Mouse (Mus musculus) limb, embryonic 11.5 days (tissue): ENCODE data around the gene Atp8a2. TPM values are rescaled to one million over a fixed set of nuclear protein-coding genes. Genes with fewer than 3 reads are reported as not detected.
"Not testable (repeated sequence)": the region's sequence is repeated elsewhere in the genome, so short reads cannot be mapped to it uniquely, and the experiment has no call there.

Experiments used
- ATAC-seq: fragments of 200-750 bp; cut with Nextera tagmentation; 2 replicates; pipeline ENCODE4 v1.8.0; 2017; ENCODE audit warnings: low read depth; ENCODE audit not compliant: insufficient number of reproducible peaks, low FRiP score, low TSS enrichment
- DNase-seq: peaks from one replicate; pipeline ENCODE4 v3.0.0-alpha.2; 2015; ENCODE audit warnings: low spot score
- H3K27ac ChIP-seq: fragments of 300-500 bp; sonication (generic); replicated peaks from 2 replicates; pipeline ENCODE4 v1.5.1; 2014; ENCODE audit warnings: low read depth, mild to moderate bottlenecking, low read length
- H3K27me3 ChIP-seq: fragments of 300-500 bp; sonication (generic); 2 replicates; pipeline ENCODE4 v1.6.1; 2014; ENCODE audit warnings: mild to moderate bottlenecking, low read length, mixed read lengths; ENCODE audit not compliant: control insufficient read depth, insufficient read depth
- H3K36me3 ChIP-seq: fragments of 300-500 bp; sonication (generic); 2 replicates; pipeline ENCODE4 v1.6.1; 2014; ENCODE audit warnings: mild to moderate bottlenecking, low read length, moderate library complexity, mixed read lengths; ENCODE audit not compliant: control insufficient read depth, insufficient read depth
- H3K4me1 ChIP-seq: fragments of 300-500 bp; sonication (generic); 2 replicates; pipeline ENCODE4 v1.6.1; 2014; ENCODE audit warnings: low read length, mixed read lengths; ENCODE audit not compliant: control insufficient read depth, insufficient read depth
- H3K4me2 ChIP-seq: fragments of 300-500 bp; sonication (generic); 2 replicates; pipeline ENCODE4 v1.6.1; 2014; ENCODE audit warnings: low read depth, mild to moderate bottlenecking, moderate library complexity; ENCODE audit not compliant: severe bottlenecking
- H3K4me3 ChIP-seq: fragments of 300-500 bp; sonication (generic); 2 replicates; pipeline ENCODE4 v1.5.1; 2014; ENCODE audit warnings: low read depth, low read length
- H3K9ac ChIP-seq: fragments of 300-500 bp; sonication (generic); 2 replicates; pipeline ENCODE4 v1.6.1; 2014; ENCODE audit warnings: mild to moderate bottlenecking, low read length
- H3K9me3 ChIP-seq: fragments of 300-500 bp; sonication (generic); 2 replicates; pipeline ENCODE4 v1.6.1; 2016; ENCODE audit warnings: low read length; ENCODE audit not compliant: control insufficient read depth
- WGBS: fragments of 180-500 bp; shearing (Covaris S2); extraction: QIAGEN DNeasy Blood & Tissue Kit; methylation state at CpG from one replicate; pipeline ENCODE4 v1.1.7; 2014; 5-methylcytosine and 5-hydroxymethylcytosine counted together
- polyA plus RNA-seq: library from polyadenylated mRNA; unstranded; fragments of >200 nt; fragmentation: Nextera tagmentation; extraction: Ambion mirVana; gene quantifications from 2 replicates; pipeline ENCODE4 v1.2.1, GENCODE M21; 2014

Gene Atp8a2
- polyA plus RNA-seq, 1 experiment from 2014 or later = 2.7 TPM

GRCm38 (mm10) chr14:59838446-59839259 lies 358.3 kb downstream of the Atp8a2 start:
- not testable (repeated sequence) for H3K27ac ChIP-seq, H3K4me3 ChIP-seq, H3K36me3 ChIP-seq, ATAC-seq, H3K9me3 ChIP-seq, DNase-seq, H3K9ac ChIP-seq, H3K4me1 ChIP-seq, H3K4me2 ChIP-seq, H3K27me3 ChIP-seq
- 82% methylated on average over 1 of the region's 3 CpGs for WGBS

GRCm38 (mm10) chr14:59837691-59838241 lies 359.2 kb downstream of the Atp8a2 start:
- not testable (repeated sequence) for DNase-seq, H3K4me1 ChIP-seq, H3K9ac ChIP-seq, H3K4me3 ChIP-seq, H3K36me3 ChIP-seq, H3K4me2 ChIP-seq, H3K27me3 ChIP-seq, H3K9me3 ChIP-seq, ATAC-seq, H3K27ac ChIP-seq
- WGBS = no CpG with 5 or more reads among the region's 3 CpGs

GRCm38 (mm10) chr14:59836876-59837543 lies 360.0 kb downstream of the Atp8a2 start:
- H3K9ac ChIP-seq = no peak overlapping the region
- no peak overlapping the region for H3K27ac ChIP-seq
- H3K4me3 ChIP-seq = no peak overlapping the region
- H3K36me3 ChIP-seq = no peaks in the 10 kb centered on the region
- DNase-seq (no peak), ATAC-seq (no peak)
- H3K4me2 ChIP-seq = no peak overlapping the region
- peaks cover 5% of the 10 kb centered on the region; the same call in 1 of the 2 replicates for H3K4me1 ChIP-seq
- no peaks in the 10 kb centered on the region for H3K27me3 ChIP-seq
- no peaks in the 10 kb centered on the region for H3K9me3 ChIP-seq
- WGBS = 56% methylated on average over 10 of the region's 10 CpGs

DNA sequence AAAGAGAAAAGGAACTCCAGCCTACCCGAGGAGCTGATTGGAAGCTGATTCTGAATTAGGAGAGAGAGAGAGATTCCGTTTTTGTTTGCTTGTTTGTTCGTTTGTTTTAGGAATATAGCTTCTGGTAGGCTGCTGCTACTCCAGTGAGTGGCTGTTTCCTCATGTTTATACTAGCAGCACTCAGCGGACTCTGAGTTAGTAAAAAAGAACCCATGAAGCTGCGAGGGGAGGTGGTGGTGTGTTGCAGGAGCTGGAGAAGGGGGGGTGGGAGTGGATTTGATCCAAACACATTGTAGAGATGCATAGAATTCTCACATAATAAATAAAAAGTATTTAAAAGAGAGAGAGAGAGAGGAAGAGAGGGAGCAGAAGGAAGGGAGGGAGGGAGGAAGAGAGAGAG lies 367.4 kb downstream of the Atp8a2 start:
- no peak overlapping the region for H3K4me3 ChIP-seq
- H3K4me2 ChIP-seq = no peak overlapping the region
- H3K9me3 ChIP-seq = no peaks in the 10 kb centered on the region
- no peak for ATAC-seq
- WGBS = 79% methylated on average over 5 of the region's 5 CpGs
- no peak overlapping the region for H3K9ac ChIP-seq
- H3K27me3 ChIP-seq = no peaks in the 10 kb centered on the region
- DNase-seq = no peak
- H3K27ac ChIP-seq = no peak overlapping the region
- H3K4me1 ChIP-seq = no peaks in the 10 kb centered on the region; the same call in 1 of the 2 replicates
- H3K36me3 ChIP-seq = no peaks in the 10 kb centered on the region

DNA sequence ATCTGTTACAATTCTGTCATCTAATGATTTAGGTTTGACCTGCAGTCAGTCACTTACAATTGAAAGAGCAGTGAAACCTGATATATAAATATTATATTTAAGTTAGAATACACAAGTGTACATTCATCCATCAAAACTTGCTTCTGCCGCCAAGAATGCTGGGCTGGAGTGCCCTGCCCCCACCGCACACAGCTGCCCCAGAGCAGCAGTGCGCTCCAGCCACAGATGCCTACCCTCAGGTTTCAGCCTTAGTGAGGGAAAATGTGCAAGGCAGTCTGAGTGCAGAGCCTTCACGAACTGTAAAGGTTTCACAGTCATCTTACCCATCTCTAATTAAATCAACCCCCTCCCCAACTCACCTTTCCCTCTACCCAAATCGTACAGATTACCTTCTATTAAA lies 369.6 kb downstream of the Atp8a2 start:
- Histone ChIP-seq H3K4me1 (no peaks in the 10 kb centered on the region; the same call in 1 of the 2 replicates), H3K4me2 (no peak overlapping the region), H3K27me3 (no peaks in the 10 kb centered on the region), H3K9ac (no peak overlapping the region), H3K27ac (no peak overlapping the region), H3K36me3 (no peaks in the 10 kb centered on the region), H3K9me3 (no peaks in the 10 kb centered on the region), H3K4me3 (no peak overlapping the region)
- ATAC-seq (peak; percentile 62; the same call in 1 of the 2 replicates), DNase-seq (peak; percentile 45)
- 45% methylated on average over 5 of the region's 5 CpGs for WGBS

DNA sequence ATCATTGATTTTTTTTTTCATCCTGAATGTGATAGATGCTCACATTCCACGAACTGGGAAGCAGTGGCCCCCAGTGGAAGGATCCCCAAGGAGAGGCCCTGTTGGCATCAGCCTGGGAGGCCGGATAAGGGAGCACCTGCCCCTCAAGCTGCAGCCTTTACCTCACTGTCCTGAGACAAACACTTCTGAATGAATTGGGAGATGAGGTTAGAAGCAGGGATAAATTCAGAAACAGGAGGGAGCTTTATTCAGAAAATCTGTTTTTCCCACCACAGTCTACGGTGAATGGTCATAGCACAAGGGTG lies 376.9 kb downstream of the Atp8a2 start:
- no peak overlapping the region for H3K4me2 ChIP-seq
- H3K36me3 ChIP-seq = no peaks in the 10 kb centered on the region
- ATAC-seq = no peak
- no peak overlapping the region for H3K9ac ChIP-seq
- 70% methylated on average over 3 of the region's 3 CpGs for WGBS
- H3K4me1 ChIP-seq = peaks cover 1% of the 10 kb centered on the region; the same call in 1 of the 2 replicates
- no peak for DNase-seq
- no peak overlapping the region for H3K27ac ChIP-seq
- H3K27me3 ChIP-seq = no peaks in the 10 kb centered on the region
- H3K4me3 ChIP-seq = no peak overlapping the region
- H3K9me3 ChIP-seq = no peaks in the 10 kb centered on the region

- H3K4me3 ChIP-seq = no peak overlapping the region
- no peaks in the 10 kb centered on the region for H3K27me3 ChIP-seq
- DNase-seq = no peak
- no peaks in the 10 kb centered on the region for H3K36me3 ChIP-seq
- 63% methylated on average over 5 of the region's 5 CpGs for WGBS
- no peak overlapping the region for H3K4me2 ChIP-seq
- H3K9me3 ChIP-seq = no peaks in the 10 kb centered on the region
- peaks cover 6% of the 10 kb centered on the region; the same call in 1 of the 2 replicates for H3K4me1 ChIP-seq
- no peak for ATAC-seq
- H3K27ac ChIP-seq = no peak overlapping the region
- H3K9ac ChIP-seq = no peak overlapping the region
These were observed 377.5 kb downstream of the Atp8a2 start for GRCm38 (mm10) chr14:59819215-59820114.

GRCm38 (mm10) chr14:59810316-59810715 lies 386.7 kb downstream of the Atp8a2 start:
- H3K4me3 ChIP-seq, H3K9me3 ChIP-seq, H3K27ac ChIP-seq, DNase-seq, H3K4me2 ChIP-seq, H3K36me3 ChIP-seq, H3K27me3 ChIP-seq, H3K9ac ChIP-seq: not testable (repeated sequence)
- 0 out of 2 replicates have a peak, but pooled peaks have one; percentile 14 for ATAC-seq
- WGBS = 74% methylated on average over 2 of the region's 2 CpGs
- peaks cover 25% of the 10 kb centered on the region for H3K4me1 ChIP-seq
